Mouse (Mus musculus) liver, embryonic 16.5 days (tissue): ENCODE data around the gene Zfp523. TPM values are rescaled to one million over a fixed set of nuclear protein-coding genes. Genes with fewer than 3 reads are reported as not detected.
A peak's percentile ranks its signal among the peaks of the same experiment; 100 is the strongest.

Source experiments
- ATAC-seq: fragments of 200-750 bp; cut with Nextera tagmentation; 2 replicates; pipeline ENCODE4 v1.8.0; 2017; ENCODE audit warnings: low read depth, mild to moderate bottlenecking, moderate number of reproducible peaks, moderate library complexity
- H3K27ac ChIP-seq: fragments of 300-500 bp; sonication (generic); 2 replicates; pipeline ENCODE4 v1.5.1; 2014; ENCODE audit warnings: mild to moderate bottlenecking, low read length
- H3K27me3 ChIP-seq: fragments of 300-500 bp; sonication (generic); 2 replicates; pipeline ENCODE4 v1.6.1; 2014; ENCODE audit warnings: low read depth, low read length, mixed read lengths; ENCODE audit not compliant: control insufficient read depth, insufficient read depth
- H3K36me3 ChIP-seq: fragments of 300-500 bp; sonication (generic); 2 replicates; pipeline ENCODE4 v1.6.1; 2014; ENCODE audit warnings: mild to moderate bottlenecking; ENCODE audit not compliant: control insufficient read depth, insufficient read depth
- H3K4me1 ChIP-seq: fragments of 300-500 bp; sonication (generic); 2 replicates; pipeline ENCODE4 v1.6.1; 2014; ENCODE audit warnings: low read depth, low read length, mixed read lengths; ENCODE audit not compliant: control insufficient read depth
- H3K4me2 ChIP-seq: fragments of 300-500 bp; sonication (generic); 2 replicates; pipeline ENCODE4 v1.6.1; 2014; ENCODE audit warnings: low read depth, low read length, mixed read lengths
- H3K4me3 ChIP-seq: fragments of 300-500 bp; sonication (generic); 2 replicates; pipeline ENCODE4 v1.5.1; 2014; ENCODE audit warnings: low read depth, mild to moderate bottlenecking, low read length
- H3K9ac ChIP-seq: fragments of 300-500 bp; sonication (generic); 2 replicates; pipeline ENCODE4 v1.6.1; 2014; ENCODE audit warnings: low read depth, low read length
- H3K9me3 ChIP-seq: fragments of 300-500 bp; sonication (generic); replicated peaks from 2 replicates; pipeline ENCODE4 v1.6.1; 2016; ENCODE audit warnings: low read length; ENCODE audit not compliant: control insufficient read depth
- WGBS: fragments of 180-500 bp; shearing (Covaris S2); extraction: QIAGEN DNeasy Blood & Tissue Kit; methylation state at CpG from one replicate; pipeline ENCODE4 v1.1.7; 2014; ENCODE audit not compliant: insufficient replicate concordance; 5-methylcytosine and 5-hydroxymethylcytosine counted together
- polyA plus RNA-seq: library from polyadenylated mRNA; unstranded; fragments of >200 nt; fragmentation: Nextera tagmentation; extraction: Ambion mirVana; gene quantifications from 2 replicates; pipeline ENCODE4 v1.2.1, GENCODE M21; 2015

The Zfp523 gene
- polyA plus RNA-seq, 1 experiment from 2014 or later: 6.2 TPM

DNA sequence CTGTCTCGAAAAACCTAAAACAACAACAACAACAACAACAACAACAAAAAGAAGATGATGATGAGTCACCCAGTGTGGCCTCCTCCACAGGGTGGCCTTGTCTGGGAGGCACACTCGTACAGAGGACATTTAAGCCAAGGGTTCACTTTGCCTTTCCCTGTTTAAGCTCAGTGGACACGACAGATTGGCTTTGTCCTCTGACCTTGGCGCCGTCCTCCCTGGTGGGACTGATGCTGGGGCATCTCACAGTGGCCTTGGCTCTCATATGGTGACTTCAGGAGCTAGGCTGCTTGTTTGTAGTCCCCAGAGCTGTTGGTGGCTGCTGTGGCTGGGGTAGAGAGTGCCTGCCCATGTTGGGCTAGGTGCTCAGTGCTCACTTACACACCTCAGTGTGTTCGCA, 67.3 kb downstream of the Zfp523 start:
- ATAC-seq: 0 out of 2 replicates have a peak, but pooled peaks have one; percentile 4
- H3K9me3 ChIP-seq: no peaks in the 10 kb centered on the region
- peaks cover 33% of the 10 kb centered on the region for H3K4me1 ChIP-seq
- no peaks in the 10 kb centered on the region for H3K36me3 ChIP-seq
- H3K4me3 ChIP-seq: no peak overlapping the region
- 73% methylated on average over 6 of the region's 6 CpGs for WGBS
- no peak overlapping the region for H3K9ac ChIP-seq
- no peaks in the 10 kb centered on the region for H3K27me3 ChIP-seq
- H3K27ac ChIP-seq: no peak overlapping the region
- H3K4me2 ChIP-seq: no peak overlapping the region

- H3K27me3 ChIP-seq: no peaks in the 10 kb centered on the region
- no peaks in the 10 kb centered on the region for H3K9me3 ChIP-seq
- no peaks in the 10 kb centered on the region for H3K36me3 ChIP-seq
- 59% methylated on average over 6 of the region's 6 CpGs for WGBS
- no peak overlapping the region for H3K27ac ChIP-seq
- H3K4me2 ChIP-seq: no peak overlapping the region
- H3K4me3 ChIP-seq: no peak overlapping the region
- H3K9ac ChIP-seq: no peak overlapping the region
- H3K4me1 ChIP-seq: peaks cover 33% of the 10 kb centered on the region
- peak; percentile 37 for ATAC-seq
Measured at GRCm38 (mm10) chr17:28244714-28245113, 67.8 kb downstream of the Zfp523 start.

GRCm38 (mm10) chr17:28246640-28247039, 69.7 kb downstream of the Zfp523 start:
- peak overlapping the region; percentile 22; the same call in 1 of the 2 replicates for H3K4me2 ChIP-seq
- 37% methylated on average over 11 of the region's 11 CpGs for WGBS
- H3K27me3 ChIP-seq: no peaks in the 10 kb centered on the region
- H3K36me3 ChIP-seq: no peaks in the 10 kb centered on the region
- peaks cover 33% of the 10 kb centered on the region for H3K4me1 ChIP-seq
- ATAC-seq: no peak
- no peak overlapping the region for H3K9ac ChIP-seq
- no peaks in the 10 kb centered on the region for H3K9me3 ChIP-seq
- H3K27ac ChIP-seq: 0 out of 2 replicates have a peak overlapping the region, but pooled peaks have one; percentile 34
- H3K4me3 ChIP-seq: no peak overlapping the region

DNA sequence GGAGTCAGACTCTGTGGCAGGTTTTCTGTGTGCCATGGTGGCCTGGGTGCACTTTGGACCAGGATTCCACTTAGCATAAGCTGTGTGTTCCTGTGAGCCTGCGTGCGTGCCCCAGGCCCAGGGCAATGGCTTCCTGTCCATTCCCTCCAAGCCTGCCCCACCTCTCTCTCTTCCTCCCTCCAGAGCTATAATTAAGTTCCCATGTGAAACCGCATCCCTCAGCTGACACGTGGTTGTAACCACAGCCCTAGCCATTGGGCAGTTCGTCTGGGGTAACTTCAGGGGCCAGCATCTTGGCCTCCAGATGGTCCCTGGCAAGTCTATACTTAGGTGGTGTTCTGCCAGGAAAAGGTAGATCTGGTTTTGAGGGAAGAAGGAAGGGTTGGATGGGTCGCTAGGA, 70.7 kb downstream of the Zfp523 start:
- H3K4me1 ChIP-seq: peaks cover 33% of the 10 kb centered on the region
- H3K9ac ChIP-seq: no peak overlapping the region
- H3K27ac ChIP-seq: no peak overlapping the region
- no peaks in the 10 kb centered on the region for H3K27me3 ChIP-seq
- 0 out of 2 replicates have a peak overlapping the region, but pooled peaks have one; percentile 22 for H3K4me2 ChIP-seq
- no peaks in the 10 kb centered on the region for H3K36me3 ChIP-seq
- H3K9me3 ChIP-seq: no peaks in the 10 kb centered on the region
- 11% methylated on average over 6 of the region's 6 CpGs for WGBS
- no peak overlapping the region for H3K4me3 ChIP-seq
- ATAC-seq: peak; percentile 10; the same call in 1 of the 2 replicates

DNA sequence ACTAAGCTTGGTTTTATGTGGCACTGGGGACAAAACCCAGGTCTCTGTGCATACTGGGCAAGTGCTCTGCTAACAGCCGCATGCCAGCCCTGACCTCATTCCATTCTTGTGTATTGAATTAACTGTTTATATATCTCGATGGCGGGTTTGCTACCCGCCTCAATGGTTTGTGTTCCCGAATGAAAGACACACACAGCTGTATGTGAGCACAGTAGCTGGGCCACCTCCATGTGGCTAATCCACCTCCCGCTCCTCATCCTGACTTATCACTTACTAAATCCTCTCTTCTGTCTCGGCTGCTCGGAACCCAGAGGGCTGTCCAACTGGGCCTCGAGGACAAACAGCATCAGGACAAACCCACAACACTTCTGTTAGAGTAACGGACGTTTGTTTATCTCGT, 72.1 kb downstream of the Zfp523 start:
- no peak overlapping the region for H3K9ac ChIP-seq
- H3K27me3 ChIP-seq: no peaks in the 10 kb centered on the region
- H3K9me3 ChIP-seq: no peaks in the 10 kb centered on the region
- no peak overlapping the region for H3K27ac ChIP-seq
- WGBS: 38% methylated on average over 12 of the region's 12 CpGs
- ATAC-seq: no peak
- H3K4me1 ChIP-seq: peaks cover 33% of the 10 kb centered on the region
- no peak overlapping the region for H3K4me2 ChIP-seq
- H3K4me3 ChIP-seq: no peak overlapping the region
- no peaks in the 10 kb centered on the region for H3K36me3 ChIP-seq

- Histone ChIP-seq H3K4me2 (no peak overlapping the region), H3K36me3 (no peaks in the 10 kb centered on the region), H3K4me1 (peaks cover 35% of the 10 kb centered on the region), H3K9ac (no peak overlapping the region), H3K27me3 (no peaks in the 10 kb centered on the region), H3K4me3 (no peak overlapping the region), H3K27ac (no peak overlapping the region; the same call in 1 of the 2 replicates), H3K9me3 (no peaks in the 10 kb centered on the region)
- no peak for ATAC-seq
- WGBS: 53% methylated on average over 12 of the region's 12 CpGs
Measured at GRCm38 (mm10) chr17:28251579-28252280, 74.8 kb downstream of the Zfp523 start.

GRCm38 (mm10) chr17:28252281-28252648, 75.3 kb downstream of the Zfp523 start:
- Histone ChIP-seq H3K9ac (no peak overlapping the region), H3K4me2 (no peak overlapping the region), H3K27ac (no peak overlapping the region; the same call in 1 of the 2 replicates), H3K4me1 (peaks cover 36% of the 10 kb centered on the region), H3K4me3 (no peak overlapping the region), H3K36me3 (no peaks in the 10 kb centered on the region), H3K9me3 (no peaks in the 10 kb centered on the region), H3K27me3 (no peaks in the 10 kb centered on the region)
- 78% methylated on average over 5 of the region's 5 CpGs for WGBS
- no peak for ATAC-seq

DNA sequence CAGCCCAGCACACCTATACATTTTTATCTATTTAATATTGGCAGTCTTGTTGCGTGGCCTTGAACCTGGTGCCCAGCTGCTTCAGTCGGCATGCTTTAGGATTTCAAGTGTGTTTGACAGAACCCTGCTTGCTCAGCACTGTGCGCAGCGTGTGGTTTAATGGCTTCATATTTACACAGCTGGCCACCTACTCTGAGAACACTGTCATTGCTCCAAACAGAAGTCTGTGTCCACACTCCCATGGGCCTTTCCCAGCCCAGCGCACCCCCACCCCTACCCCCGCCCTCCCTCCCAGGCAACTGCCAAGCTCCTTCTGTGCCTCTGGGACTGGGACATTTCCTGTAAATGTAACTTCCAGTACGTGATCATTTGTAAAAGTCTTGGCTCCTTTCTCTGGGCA, 76.3 kb downstream of the Zfp523 start:
- Histone ChIP-seq H3K4me3 (no peak overlapping the region), H3K4me2 (no peak overlapping the region), H3K9ac (no peak overlapping the region), H3K36me3 (no peaks in the 10 kb centered on the region), H3K4me1 (peaks cover 31% of the 10 kb centered on the region), H3K27me3 (no peaks in the 10 kb centered on the region), H3K27ac (no peak overlapping the region), H3K9me3 (no peaks in the 10 kb centered on the region)
- peak; percentile 65 for ATAC-seq
- WGBS: 69% methylated on average over 7 of the region's 7 CpGs

GRCm38 (mm10) chr17:28254804-28255203, 77.9 kb downstream of the Zfp523 start:
- H3K27me3 ChIP-seq: no peaks in the 10 kb centered on the region
- WGBS: 55% methylated on average over 4 of the region's 4 CpGs
- peaks cover 27% of the 10 kb centered on the region for H3K4me1 ChIP-seq
- H3K27ac ChIP-seq: no peak overlapping the region
- H3K4me2 ChIP-seq: no peak overlapping the region
- H3K4me3 ChIP-seq: no peak overlapping the region
- no peak overlapping the region for H3K9ac ChIP-seq
- no peaks in the 10 kb centered on the region for H3K36me3 ChIP-seq
- no peak for ATAC-seq
- H3K9me3 ChIP-seq: no peaks in the 10 kb centered on the region
